Mouse (Mus musculus): ENCODE data around the gene Gcnt3.

Gcnt3 gene

DNA sequence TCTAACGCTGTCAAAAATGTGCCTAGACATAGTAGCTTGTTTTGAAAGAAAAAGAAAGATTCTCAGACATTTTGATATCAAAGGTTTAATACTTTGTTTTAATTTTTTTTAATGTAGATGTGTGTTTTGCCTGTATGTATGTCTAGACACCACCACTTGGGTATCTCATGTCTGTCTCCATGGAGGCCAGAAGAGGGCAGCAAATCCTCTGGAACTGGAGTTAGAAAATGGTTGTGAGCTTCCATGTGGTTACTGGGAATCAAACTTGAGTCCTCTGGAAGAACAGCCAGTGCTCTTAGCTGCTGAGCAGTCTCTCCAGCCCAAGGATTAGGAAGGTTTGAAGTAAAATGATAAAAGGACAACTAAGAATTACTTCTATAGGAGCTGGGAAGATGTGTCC lies 38.6 kb downstream of the Gcnt3 start:
- DNase-seq, result no peak

DNA sequence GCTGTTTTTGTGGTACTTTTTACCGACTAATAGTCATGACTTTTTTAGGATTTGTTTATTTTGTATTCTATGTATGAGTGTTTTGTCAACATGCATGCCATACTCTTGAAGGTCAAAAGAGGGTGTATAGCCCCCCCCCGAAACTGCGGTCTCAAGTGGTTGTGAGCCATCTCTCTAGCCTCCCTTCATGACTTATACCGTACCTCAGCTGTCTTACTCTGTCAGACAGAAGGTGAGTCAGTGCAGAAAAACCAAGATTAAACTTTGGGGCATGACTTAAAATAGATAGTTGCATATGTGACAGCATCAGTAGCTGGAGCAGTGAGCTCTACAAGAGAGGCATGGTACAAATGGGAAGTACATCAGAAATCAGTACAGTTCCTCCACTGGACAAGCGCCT lies 43.3 kb downstream of the Gcnt3 start:
- DNase-seq, result no peak

DNA sequence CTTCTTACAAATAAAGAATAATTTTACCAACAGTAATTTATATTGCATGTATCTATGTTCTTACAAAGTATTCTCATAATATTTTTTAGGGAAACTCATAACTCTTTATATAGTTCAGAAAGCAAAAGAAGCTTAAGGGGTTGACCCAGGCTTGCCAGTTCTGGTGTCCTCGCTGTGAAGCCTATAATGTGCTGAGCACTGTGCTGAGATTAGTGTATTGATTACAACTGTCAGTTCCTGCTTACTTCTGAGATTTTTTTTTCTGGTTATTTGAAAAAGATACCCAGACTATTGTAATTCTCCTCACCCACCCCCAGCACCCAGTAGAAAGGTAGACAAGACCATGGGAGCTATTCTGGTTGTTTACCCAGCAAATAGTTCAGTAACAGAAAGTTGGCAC lies 44.4 kb downstream of the Gcnt3 start:
- DNase-seq, result no peak

DNA sequence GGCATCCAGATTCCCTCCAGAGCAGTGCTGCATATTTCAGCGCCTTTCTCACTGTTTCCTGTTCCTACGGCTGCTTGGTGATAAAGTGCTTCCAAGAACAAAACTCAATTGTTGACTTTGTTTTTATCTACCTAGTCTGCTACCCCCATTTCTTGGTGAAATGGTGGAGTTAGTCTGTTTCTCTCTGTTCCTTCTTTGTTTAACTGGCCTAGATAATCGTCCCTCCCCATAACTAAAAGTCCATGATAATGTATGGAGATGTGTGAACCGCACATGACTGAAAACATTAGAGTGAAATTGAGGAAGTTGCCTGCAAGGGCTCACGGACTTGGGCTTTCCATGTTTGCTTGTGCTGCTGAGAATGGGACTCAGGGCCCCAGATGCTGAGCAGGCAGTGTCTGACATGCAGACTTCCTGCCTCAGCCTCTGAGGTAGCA lies 45.0 kb downstream of the Gcnt3 start:
- no peak for DNase-seq

DNA sequence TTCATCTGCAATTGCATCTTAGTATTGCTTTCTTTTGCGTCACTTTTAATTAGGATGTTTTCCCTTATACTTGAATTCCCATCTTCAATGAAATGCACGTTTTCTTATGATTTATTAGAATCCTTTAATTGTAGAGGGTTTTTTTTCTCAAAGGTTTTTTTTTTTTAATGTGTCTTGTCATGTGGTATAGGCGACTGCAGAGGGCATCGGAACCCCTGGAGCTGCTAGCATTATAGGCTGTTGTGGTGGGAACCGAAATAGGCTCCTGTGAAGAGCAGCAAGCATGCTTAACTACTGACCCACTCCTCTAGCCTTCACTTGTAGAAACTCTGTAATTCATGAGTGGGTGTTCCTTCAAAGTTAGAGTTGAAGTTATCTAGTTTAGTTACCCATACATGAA lies 47.5 kb downstream of the Gcnt3 start:
- no peak for DNase-seq

DNA sequence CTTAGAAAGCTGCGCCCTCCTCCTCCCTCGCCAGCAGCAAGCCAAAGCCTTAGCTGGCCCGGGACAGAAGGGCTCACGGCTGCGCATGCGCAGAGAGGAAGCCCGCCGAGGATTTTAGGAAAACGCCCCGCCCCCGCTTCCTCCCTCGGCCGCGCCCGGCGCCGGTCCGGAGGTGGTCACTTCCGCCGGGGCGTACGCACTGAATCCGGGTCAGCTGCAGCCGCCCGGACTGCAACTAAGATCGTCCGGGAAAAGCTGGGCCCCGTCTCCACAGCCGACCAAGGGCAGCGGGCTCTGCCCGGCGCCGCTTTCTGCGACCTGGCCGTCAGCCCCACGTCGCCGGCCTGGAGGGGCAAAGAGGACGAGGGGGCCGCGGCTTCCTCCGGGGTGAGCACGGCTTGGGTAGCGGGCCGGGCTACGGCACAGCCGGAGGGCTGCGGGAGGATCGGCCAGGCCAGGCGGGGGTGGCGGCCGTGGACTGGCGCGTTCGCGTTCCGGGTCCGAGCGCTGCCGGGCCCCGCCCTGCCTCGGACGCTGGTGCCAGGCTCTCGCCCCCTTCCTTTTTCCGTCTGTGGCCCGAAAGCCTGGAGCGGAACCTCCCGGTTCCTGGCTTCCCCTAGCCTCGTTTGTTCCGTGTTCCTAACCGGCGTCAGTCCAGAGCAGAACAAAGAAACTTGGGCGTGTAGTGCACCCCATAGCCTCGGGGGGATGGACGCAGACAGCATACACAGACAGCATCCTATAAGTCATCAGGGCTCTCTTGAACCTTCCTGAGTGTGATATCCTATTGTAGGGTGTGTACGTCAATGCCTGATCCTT lies 48.4 kb downstream of the Gcnt3 start, which contains the start of gene Bnip2:
TSS of gene Bnip2 (plus strand) at position 164 of the 819 bp plus-strand sequence.
- DNase-seq, result peak; percentile 97

DNA sequence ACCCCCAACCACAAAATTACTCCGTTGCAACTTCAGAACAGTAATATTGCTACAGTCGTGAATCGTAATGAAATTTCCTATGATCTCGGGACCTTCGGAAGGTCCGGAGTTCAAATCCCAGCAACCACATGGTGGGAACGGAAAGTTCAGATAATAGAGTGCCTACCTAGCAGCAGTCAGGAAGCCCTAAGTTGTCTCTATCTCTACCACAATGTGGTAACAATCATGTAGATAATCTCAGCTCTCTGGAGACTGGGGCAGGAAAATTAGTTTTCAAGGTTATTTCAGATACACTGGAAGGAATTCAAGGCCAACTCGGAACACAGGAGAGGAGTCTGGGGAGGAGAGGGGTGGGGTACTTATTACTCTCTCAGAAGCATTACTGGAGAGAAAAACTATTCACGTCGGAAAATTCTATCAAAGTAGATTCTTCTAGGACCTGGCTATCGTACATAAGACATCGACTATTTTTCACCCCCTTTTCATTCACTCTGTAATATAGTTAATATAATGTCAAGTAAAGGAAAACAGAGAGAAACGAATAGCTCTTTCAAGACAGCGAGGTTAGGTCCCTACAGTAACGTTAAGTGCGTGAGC lies 49.1 kb downstream of the Gcnt3 start:
- DNase-seq, result peak; percentile 17

DNA sequence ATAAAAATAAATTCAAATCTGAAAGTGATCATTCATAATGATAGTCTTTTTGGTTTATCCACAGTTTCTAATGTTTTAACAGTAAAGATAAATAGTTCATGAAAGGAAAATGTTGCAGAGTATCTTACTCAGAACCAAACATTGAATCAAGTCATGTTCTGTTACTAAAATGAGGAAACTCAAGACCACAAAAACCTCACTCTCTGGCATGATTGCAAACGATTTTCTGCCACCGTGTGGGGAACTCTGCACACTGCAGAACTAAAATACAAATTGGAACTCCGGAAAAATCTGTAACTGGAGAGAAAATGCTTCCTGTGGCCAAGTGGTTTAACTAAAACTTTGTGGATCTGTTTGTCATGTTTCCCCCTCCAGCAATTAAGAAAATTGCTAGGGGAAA lies 50.3 kb downstream of the Gcnt3 start:
- DNase-seq, result peak; percentile 76

DNA sequence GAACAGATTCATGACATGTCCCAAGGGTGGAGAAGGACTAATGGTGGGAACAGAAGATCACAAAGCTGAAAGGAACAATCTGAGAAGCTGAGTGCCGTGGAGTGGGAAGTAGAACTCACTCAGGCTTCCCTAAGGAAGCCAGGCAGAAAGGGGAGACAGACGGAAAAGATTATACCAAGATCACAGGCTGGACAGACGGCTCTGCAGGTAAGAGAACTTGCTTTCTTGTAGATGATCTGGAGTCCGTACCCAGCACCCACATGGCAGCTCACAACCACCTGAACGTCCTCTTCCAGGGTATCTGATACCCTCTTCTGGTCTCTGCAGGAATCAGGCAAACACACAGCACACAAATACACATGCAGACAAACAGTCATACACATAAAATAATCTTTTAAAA lies 51.3 kb downstream of the Gcnt3 start:
- no peak for DNase-seq

DNA sequence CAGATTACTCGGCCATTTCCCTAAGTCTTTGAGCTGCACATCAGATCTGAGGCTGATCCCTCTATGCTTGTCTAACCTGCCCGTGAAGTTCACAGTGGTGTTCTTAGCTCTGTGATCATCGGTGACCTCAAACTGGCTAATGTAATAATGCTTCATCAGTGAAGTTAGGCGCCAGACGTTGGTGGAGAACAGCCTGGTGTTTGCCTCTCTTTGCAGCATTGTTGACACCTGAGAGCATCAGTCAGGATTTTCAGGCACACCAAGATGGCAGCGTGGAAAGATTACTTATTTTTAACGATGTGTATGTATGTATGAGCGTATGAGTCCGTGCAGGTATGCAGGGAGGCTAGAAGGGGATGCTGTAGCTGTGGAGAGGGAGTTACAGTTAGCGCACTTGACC lies 51.8 kb downstream of the Gcnt3 start:
- DNase-seq, result no peak

DNA sequence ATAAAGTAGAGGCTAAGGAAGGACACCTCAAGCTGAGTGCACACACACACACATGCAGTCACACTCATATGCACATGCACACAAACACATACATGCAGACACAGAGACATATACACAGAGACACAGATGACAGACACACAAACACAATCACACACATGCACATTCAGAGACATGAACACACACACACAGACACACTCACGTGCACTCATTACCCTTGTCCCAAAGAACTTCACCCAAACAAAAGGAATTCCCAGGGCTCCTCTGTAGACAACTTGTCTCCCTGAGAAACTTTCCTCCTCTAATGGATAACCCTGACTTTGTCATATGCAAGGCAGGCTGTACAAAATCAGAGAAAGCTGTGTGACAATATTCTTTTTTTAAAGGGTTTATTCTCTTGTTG lies 52.4 kb downstream of the Gcnt3 start:
- no peak for DNase-seq

Measured in kidney, adult 9 months (tissue).